In the genomic region with DNA sequence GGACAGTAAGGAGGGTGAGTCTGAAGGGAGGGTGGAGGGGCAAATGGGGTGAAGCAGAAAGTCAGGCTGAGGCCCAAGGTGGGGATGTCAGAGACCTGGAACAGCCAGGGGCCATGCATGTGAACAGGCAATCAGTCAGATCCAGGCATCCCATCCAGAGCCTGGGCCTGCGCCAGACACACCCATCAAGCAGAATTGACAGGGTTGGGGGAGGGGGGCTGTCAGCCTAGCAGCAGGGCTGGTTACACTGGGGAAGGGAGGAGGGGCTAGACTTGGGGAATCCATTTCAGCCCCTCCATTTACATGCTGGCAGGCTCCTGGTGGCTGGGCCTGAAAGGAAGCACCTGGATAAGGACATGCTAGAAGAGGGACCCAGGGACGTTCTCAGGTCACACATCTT, we compare ENCODE assay signal across 11 mouse cellular contexts. TPM values are rescaled to one million over a fixed set of nuclear protein-coding genes. Genes with fewer than 3 reads are reported as not detected.
A peak's percentile ranks its signal among the peaks of the same experiment; 100 is the strongest.
DNase-seq lines count a peak whose midpoint lies in the region; ATAC-seq lines count a peak whose summit lies in the region.
"Had no signal": no experiment of that assay in that cellular context is flagged by ENCODE, and none has a peak within 500 bp of the region (broad histone marks: within the 10 kb centered on the region; RNA-seq: fewer than 3 reads in every experiment).

No protein-coding gene starts in this region.

- 29% methylated on average over 2 of the region's 2 CpGs for WGBS in neural tube, embryonic 15.5 days
- WGBS in intestine, embryonic 15.5 days, result 12% methylated on average over 2 of the region's 2 CpGs
- 36% methylated on average over 2 of the region's 2 CpGs for WGBS in stomach, embryonic 15.5 days

- H3K4me3 ChIP-seq in neural tube, embryonic 15.5 days (replicated peaks), result no peak overlapping the region
- no peak overlapping the region for H3K4me3 ChIP-seq in intestine, embryonic 15.5 days (replicated peaks)
- no peak overlapping the region for H3K4me3 ChIP-seq in stomach, embryonic 15.5 days (replicated peaks)

- H3K27me3 ChIP-seq in neural tube, embryonic 15.5 days (replicated peaks), result 0 out of 2 replicates have a peak, but pooled peaks cover 2% of the 10 kb centered on the region
- H3K27me3 ChIP-seq in intestine, embryonic 15.5 days (replicated peaks), result no peaks in the 10 kb centered on the region
- H3K27me3 ChIP-seq in stomach, embryonic 15.5 days (replicated peaks), result no peaks in the 10 kb centered on the region

- DNase-seq in cerebellum, postnatal 10 days, result peak; percentile 37 to 46
- no peak for DNase-seq in cerebellum, adult 9-11 months
- peak; percentile 55 for DNase-seq in neural tube, embryonic 10.5 days (ENCODE audit: extremely low spot score, low spot score)
- DNase-seq in cerebellum, postnatal 14 days, result no peak
- DNase-seq in left cerebral cortex, adult 8-10 months (ENCODE audit: low spot score in 2 of 2), result no peak
- DNase-seq: cerebellum, adult 9-10 months; lung, postnatal 36 days; right cerebral cortex, postnatal 14 days had no signal

- peaks cover 23% of the 10 kb centered on the region for H3K4me1 ChIP-seq in neural tube, embryonic 15.5 days
- peaks cover 30% of the 10 kb centered on the region for H3K4me1 ChIP-seq in intestine, embryonic 15.5 days (replicated peaks)
- peaks cover 24% of the 10 kb centered on the region for H3K4me1 ChIP-seq in stomach, embryonic 15.5 days

- no peak overlapping the region for H3K27ac ChIP-seq in neural tube, embryonic 15.5 days (replicated peaks)
- peak overlapping the region; percentile 7; the same call in 1 of the 2 replicates for H3K27ac ChIP-seq in intestine, embryonic 15.5 days
- H3K27ac ChIP-seq in stomach, embryonic 15.5 days, result peak overlapping the region; percentile 54

- H3K9ac ChIP-seq in neural tube, embryonic 15.5 days (replicated peaks), result no peak overlapping the region
- no peak overlapping the region for H3K9ac ChIP-seq in intestine, embryonic 15.5 days
- no peak overlapping the region for H3K9ac ChIP-seq in stomach, embryonic 15.5 days

- H3K9me3 ChIP-seq in neural tube, embryonic 15.5 days (replicated peaks), result no peaks in the 10 kb centered on the region
- no peaks in the 10 kb centered on the region for H3K9me3 ChIP-seq in intestine, embryonic 15.5 days
- no peaks in the 10 kb centered on the region for H3K9me3 ChIP-seq in stomach, embryonic 15.5 days

- ATAC-seq in neural tube, embryonic 15.5 days (ENCODE audit: low FRiP score), result no peak
- ATAC-seq in intestine, embryonic 15.5 days, result no peak
- ATAC-seq in stomach, embryonic 15.5 days (ENCODE audit: insufficient read depth, low FRiP score, low read depth), result no peak

- no peaks in the 10 kb centered on the region for H3K36me3 ChIP-seq in neural tube, embryonic 15.5 days
- no peaks in the 10 kb centered on the region for H3K36me3 ChIP-seq in intestine, embryonic 15.5 days
- no peaks in the 10 kb centered on the region for H3K36me3 ChIP-seq in stomach, embryonic 15.5 days

- no peak overlapping the region for H3K4me2 ChIP-seq in neural tube, embryonic 15.5 days
- no peak overlapping the region for H3K4me2 ChIP-seq in intestine, embryonic 15.5 days (replicated peaks)
- no peak overlapping the region for H3K4me2 ChIP-seq in stomach, embryonic 15.5 days

RNA-seq across cellular contexts. Expression of a gene that starts 7.3 kb away (rescaled TPM):
- 14.9 and 26.9 TPM in 2 replicates for polyA plus RNA-seq in neural tube, embryonic 15.5 days (2015; fragmentation: Nextera tagmentation; extraction: Ambion mirVana)
- 1.4 and 4.3 TPM in 2 replicates for polyA plus RNA-seq in intestine, embryonic 15.5 days (2015; fragmentation: Nextera tagmentation; extraction: Ambion mirVana)
- polyA plus RNA-seq in stomach, embryonic 15.5 days (2015; fragmentation: Nextera tagmentation; extraction: Ambion mirVana), result 4.6 and 11.8 TPM in 2 replicates
- total RNA-seq in left cerebral cortex, adult 8-10 months (2022), result 10 to 100 TPM in 1 of 4 experiments, 1 to 10 TPM in 2, under 1 TPM in 1; 0.88 to 14.3 (median 6.5) TPM

RNA-seq across cellular contexts. Expression of a gene that starts 26.5 kb away (rescaled TPM):
- polyA plus RNA-seq in neural tube, embryonic 15.5 days (2015; fragmentation: Nextera tagmentation; extraction: Ambion mirVana), result 21.0 and 27.9 TPM in 2 replicates
- polyA plus RNA-seq in intestine, embryonic 15.5 days (2015; fragmentation: Nextera tagmentation; extraction: Ambion mirVana), result 44.9 and 57.4 TPM in 2 replicates
- 21.9 and 26.2 TPM in 2 replicates for polyA plus RNA-seq in stomach, embryonic 15.5 days (2015; fragmentation: Nextera tagmentation; extraction: Ambion mirVana)
- 1 to 10 TPM; 3.4 to 8.4 (median 7.0) TPM for total RNA-seq in left cerebral cortex, adult 8-10 months (2022)

RNA-seq across cellular contexts. Expression of a gene that starts 45.3 kb away (rescaled TPM):
- polyA plus RNA-seq in neural tube, embryonic 15.5 days (2015; fragmentation: Nextera tagmentation; extraction: Ambion mirVana), result 6.9 and 58.6 TPM in 2 replicates
- 130 and 145 TPM in 2 replicates for polyA plus RNA-seq in intestine, embryonic 15.5 days (2015; fragmentation: Nextera tagmentation; extraction: Ambion mirVana)
- 196 and 211 TPM in 2 replicates for polyA plus RNA-seq in stomach, embryonic 15.5 days (2015; fragmentation: Nextera tagmentation; extraction: Ambion mirVana)
- 10 to 100 TPM; 10.8 to 18.8 (median 13.9) TPM for total RNA-seq in left cerebral cortex, adult 8-10 months (2022)

Comparison
In these comparisons a context has a peak if more than half of its experiments do, and no peak if none do; other contexts are left out.
1. DNase-seq: peak in cerebellum, postnatal 10 days (2 of 2) and neural tube, embryonic 10.5 days (single experiment); none in cerebellum, adult 9-11 months (single experiment), cerebellum, postnatal 14 days (0 of 2) and left cerebral cortex, adult 8-10 months (0 of 2).